Mouse (Mus musculus): Measurements from ENCODE around the gene Aldh18a1. TPM values are rescaled to one million over a fixed set of nuclear protein-coding genes. Genes with fewer than 3 reads are reported as not detected.
A peak's percentile ranks its signal among the peaks of the same experiment; 100 is the strongest.

Aldh18a1 gene
- polyA plus RNA-seq, 1 experiment from 2014 or later, result 58.3 TPM

DNA sequence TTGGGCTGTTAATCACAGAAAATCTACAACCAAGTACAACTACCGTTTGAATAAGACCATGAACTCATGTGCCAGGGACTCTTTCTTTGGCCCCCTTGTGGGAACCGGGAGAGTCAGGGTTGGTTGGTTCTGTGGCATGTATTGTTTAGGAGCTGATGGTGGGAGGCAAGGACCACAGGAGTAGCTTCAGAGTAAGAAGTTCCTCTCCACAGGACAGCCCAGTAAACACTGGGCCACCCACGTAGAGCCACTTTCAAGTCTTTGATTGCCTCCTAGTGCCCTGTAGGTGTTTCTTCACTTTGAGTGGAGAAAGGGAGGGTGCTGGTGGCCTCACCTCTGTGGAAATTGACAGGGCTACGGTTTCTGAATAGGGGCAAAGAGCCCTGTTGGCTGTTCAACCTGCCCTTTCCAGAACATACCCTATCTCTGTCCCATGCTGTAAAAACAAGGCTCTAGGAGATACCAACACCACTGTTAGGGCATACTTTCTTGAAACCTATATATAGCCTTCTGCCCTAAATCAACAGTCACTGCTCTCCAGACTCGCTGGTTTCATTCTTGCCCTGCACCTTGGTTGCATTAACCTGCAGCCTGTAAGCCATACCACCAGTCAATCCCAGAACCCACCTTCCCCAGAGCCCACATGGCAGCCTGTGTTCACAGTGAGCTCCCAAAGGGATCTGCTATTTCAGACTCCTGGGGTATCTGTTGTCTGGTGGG, 39.3 kb downstream of the Aldh18a1 start:
- peaks cover 34% of the 10 kb centered on the region for H3K36me3 ChIP-seq
- H3K4me2 ChIP-seq, result no peak overlapping the region
- ATAC-seq (replicated peaks; ENCODE audit: low FRiP score), result peak; percentile 88
- peak overlapping the region; percentile 34 for H3K27ac ChIP-seq
- 20% methylated on average over 5 of the region's 5 CpGs for WGBS
- no peak overlapping the region for H3K9ac ChIP-seq
- H3K4me3 ChIP-seq (replicated peaks), result no peak overlapping the region
- peaks cover 23% of the 10 kb centered on the region for H3K4me1 ChIP-seq
- H3K9me3 ChIP-seq (replicated peaks), result no peaks in the 10 kb centered on the region
- peaks cover 3% of the 10 kb centered on the region; the same call in 1 of the 2 replicates for H3K27me3 ChIP-seq

DNA sequence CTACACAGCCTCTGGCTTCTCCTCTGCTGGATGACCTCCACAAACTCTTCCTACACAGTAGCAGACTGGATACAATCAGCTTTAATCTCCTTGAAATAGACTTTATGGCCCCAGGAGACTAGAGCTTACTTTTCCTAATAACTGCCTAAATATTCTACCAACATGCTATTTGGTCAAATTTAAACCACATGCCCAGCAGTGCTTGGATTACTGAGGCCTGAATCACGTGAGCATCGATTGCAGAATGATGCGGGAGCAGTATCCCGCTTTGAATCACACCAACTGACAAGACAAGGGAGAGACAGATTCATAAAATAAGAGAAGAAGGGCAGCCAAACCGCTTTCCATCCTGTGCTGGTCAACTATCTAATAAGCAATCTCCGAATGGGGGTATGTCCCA, 39.9 kb downstream of the Aldh18a1 start:
- WGBS, result 75% methylated on average over 6 of the region's 6 CpGs
- Histone ChIP-seq H3K9me3 (replicated peaks) (no peaks in the 10 kb centered on the region), H3K4me3 (replicated peaks) (no peak overlapping the region), H3K4me2 (no peak overlapping the region), H3K27ac (peak overlapping the region; percentile 34; the same call in 1 of the 2 replicates), H3K9ac (no peak overlapping the region), H3K27me3 (peaks cover 3% of the 10 kb centered on the region; the same call in 1 of the 2 replicates), H3K4me1 (peaks cover 23% of the 10 kb centered on the region), H3K36me3 (peaks cover 29% of the 10 kb centered on the region)
- peak; percentile 2; the same call in 1 of the 2 replicates for ATAC-seq (replicated peaks; ENCODE audit: low FRiP score)

DNA sequence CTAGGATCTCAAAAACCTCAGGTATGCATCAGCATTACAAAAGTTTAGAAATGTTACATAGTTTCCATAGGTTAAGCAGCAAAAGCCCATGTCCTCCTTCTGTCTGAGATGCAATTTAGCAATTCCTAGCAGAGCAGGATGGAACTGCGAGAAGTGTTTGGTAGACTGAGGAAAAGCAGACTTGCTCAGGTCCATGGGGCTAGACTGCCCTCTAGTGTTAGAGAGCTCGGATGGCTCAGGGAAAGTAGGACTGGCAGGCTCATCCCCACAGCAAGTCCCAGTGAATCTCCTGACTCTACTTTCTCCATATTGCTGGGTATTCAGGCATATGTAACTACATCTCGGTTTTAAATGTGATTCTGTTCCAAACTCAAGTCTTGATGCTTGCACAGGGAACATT, 43.4 kb downstream of the Aldh18a1 start:
- 8% methylated on average over 3 of the region's 3 CpGs for WGBS
- Histone ChIP-seq H3K4me3 (replicated peaks) (no peak overlapping the region), H3K36me3 (no peaks in the 10 kb centered on the region), H3K4me1 (peaks cover 16% of the 10 kb centered on the region), H3K4me2 (no peak overlapping the region), H3K27me3 (peaks cover 3% of the 10 kb centered on the region; the same call in 1 of the 2 replicates), H3K9me3 (replicated peaks) (no peaks in the 10 kb centered on the region), H3K9ac (no peak overlapping the region), H3K27ac (no peak overlapping the region)
- ATAC-seq (replicated peaks; ENCODE audit: low FRiP score), result no peak

DNA sequence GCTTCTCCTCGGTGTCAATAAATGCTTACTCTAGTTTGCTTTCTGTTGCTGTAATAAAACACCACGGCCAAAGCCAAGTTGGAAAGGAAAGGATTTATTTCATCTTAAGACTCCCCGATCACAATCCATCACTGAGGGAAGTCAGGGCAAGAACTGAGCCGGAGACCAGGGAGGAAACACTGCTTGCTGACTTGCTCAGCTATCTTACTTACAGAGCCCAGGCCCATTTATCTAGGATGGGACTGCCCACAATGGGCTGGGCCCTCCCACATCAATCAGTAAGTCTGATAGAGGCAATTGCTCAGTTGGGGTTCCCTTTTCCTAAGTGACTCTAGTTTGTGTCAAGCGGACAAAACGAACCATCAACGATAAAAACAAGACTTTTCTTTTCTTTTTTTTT, 45.5 kb downstream of the Aldh18a1 start:
- Histone ChIP-seq H3K9ac (no peak overlapping the region), H3K4me2 (no peak overlapping the region), H3K27me3 (peaks cover 3% of the 10 kb centered on the region; the same call in 1 of the 2 replicates), H3K4me1 (no peaks in the 10 kb centered on the region), H3K9me3 (replicated peaks) (no peaks in the 10 kb centered on the region), H3K36me3 (no peaks in the 10 kb centered on the region), H3K4me3 (replicated peaks) (no peak overlapping the region), H3K27ac (no peak overlapping the region)
- WGBS, result 67% methylated on average over 7 of the region's 7 CpGs
- ATAC-seq (replicated peaks; ENCODE audit: low FRiP score), result no peak

DNA sequence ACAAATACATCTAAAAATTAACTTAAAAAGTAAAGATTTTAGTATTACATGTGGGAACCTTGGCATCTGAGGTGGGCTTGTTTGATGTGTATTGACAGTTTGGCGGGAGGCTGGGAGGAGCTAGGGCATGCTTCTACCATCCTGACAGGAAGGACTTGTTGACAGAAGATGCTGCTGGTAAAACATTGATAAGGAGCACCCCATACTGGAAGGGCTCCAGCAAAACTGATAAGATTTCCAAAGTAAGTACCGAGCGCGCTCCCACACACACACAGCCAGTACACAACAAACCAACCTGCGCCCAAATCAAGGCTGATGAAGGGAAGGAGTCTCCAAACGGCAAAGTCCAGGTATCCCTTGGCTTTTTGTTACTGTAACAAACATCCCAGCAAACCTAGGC, 51.7 kb downstream of the Aldh18a1 start:
- H3K27ac ChIP-seq, result no peak overlapping the region
- H3K9ac ChIP-seq, result no peak overlapping the region
- no peaks in the 10 kb centered on the region for H3K36me3 ChIP-seq
- H3K4me3 ChIP-seq (replicated peaks), result no peak overlapping the region
- ATAC-seq (replicated peaks; ENCODE audit: low FRiP score), result 0 out of 2 replicates have a peak, but pooled peaks have one; percentile 52
- WGBS, result 86% methylated on average over 6 of the region's 6 CpGs
- H3K4me1 ChIP-seq, result no peaks in the 10 kb centered on the region
- H3K9me3 ChIP-seq (replicated peaks), result no peaks in the 10 kb centered on the region
- H3K4me2 ChIP-seq, result no peak overlapping the region
- H3K27me3 ChIP-seq, result no peaks in the 10 kb centered on the region

DNA sequence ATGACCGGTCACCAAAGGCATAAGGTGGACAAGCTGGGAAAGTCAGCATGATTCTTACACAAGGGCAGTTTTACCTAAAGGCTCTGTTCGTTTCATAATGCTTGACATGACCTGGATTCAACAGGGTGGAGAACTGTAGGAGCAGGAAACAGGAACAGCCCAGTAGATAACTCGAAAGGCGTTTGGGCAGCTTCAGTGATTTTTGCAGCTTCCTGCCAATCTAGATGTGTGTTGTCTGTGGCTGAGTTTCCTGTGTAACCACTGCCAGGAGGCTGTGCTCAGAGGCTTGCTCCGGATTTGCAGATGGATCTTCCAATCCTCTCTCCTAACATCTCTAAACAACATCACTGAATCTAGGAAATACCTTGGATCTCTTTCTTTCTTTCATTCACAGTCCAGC, 55.7 kb downstream of the Aldh18a1 start:
- Histone ChIP-seq H3K4me2 (no peak overlapping the region), H3K27ac (no peak overlapping the region), H3K9me3 (replicated peaks) (no peaks in the 10 kb centered on the region), H3K9ac (no peak overlapping the region), H3K36me3 (no peaks in the 10 kb centered on the region), H3K4me3 (replicated peaks) (no peak overlapping the region), H3K27me3 (no peaks in the 10 kb centered on the region), H3K4me1 (no peaks in the 10 kb centered on the region)
- 78% methylated on average over 5 of the region's 5 CpGs for WGBS
- ATAC-seq (replicated peaks; ENCODE audit: low FRiP score), result no peak

DNA sequence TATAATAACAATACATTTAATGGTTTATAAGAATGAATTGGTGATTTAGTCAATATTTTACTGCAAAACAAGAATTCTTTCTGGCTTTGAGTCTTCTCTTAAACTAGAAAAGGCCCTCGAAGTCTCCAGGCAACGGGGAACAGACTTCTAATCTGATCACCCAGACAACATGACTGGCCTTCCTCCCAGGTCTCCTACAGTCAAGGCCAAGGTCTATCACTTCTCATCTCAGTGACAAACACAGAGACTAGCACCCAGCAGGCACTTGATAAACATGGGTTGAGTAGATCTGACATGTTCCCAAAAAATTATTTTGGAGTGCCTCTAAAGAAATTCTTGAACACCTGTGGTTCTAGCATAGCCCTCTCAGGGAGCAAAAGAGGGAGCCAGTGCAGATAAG, 57.9 kb downstream of the Aldh18a1 start:
- no peak overlapping the region for H3K27ac ChIP-seq
- H3K27me3 ChIP-seq, result no peaks in the 10 kb centered on the region
- no peak overlapping the region for H3K9ac ChIP-seq
- WGBS, result 89% methylated on average over 2 of the region's 2 CpGs
- no peaks in the 10 kb centered on the region for H3K9me3 ChIP-seq (replicated peaks)
- H3K4me1 ChIP-seq, result no peaks in the 10 kb centered on the region
- H3K4me2 ChIP-seq, result no peak overlapping the region
- no peaks in the 10 kb centered on the region for H3K36me3 ChIP-seq
- ATAC-seq (replicated peaks; ENCODE audit: low FRiP score), result no peak
- no peak overlapping the region for H3K4me3 ChIP-seq (replicated peaks)

DNA sequence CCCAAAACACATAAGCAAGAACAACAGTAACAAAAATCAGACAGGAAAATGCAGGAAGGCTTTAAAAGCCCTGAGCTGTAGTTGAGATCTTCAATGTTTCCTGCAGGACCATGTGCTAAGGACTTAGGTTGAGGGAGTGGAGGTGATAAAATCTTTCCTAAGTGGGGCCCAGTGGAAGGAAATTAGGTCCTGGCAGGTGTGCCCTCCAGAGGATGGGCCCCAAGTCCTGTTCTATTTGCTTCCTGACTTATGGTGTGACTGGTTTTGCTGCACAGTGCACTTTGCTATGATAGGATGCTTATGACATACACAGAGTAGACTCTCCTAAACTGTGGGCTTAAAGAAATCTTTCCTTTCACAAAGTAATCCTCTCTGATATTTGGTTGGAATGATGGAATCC, 60.0 kb downstream of the Aldh18a1 start:
- H3K27ac ChIP-seq, result no peak overlapping the region
- no peaks in the 10 kb centered on the region for H3K9me3 ChIP-seq (replicated peaks)
- no peaks in the 10 kb centered on the region for H3K27me3 ChIP-seq
- no peak overlapping the region for H3K4me2 ChIP-seq
- H3K4me1 ChIP-seq, result no peaks in the 10 kb centered on the region
- no peak overlapping the region for H3K9ac ChIP-seq
- ATAC-seq (replicated peaks; ENCODE audit: low FRiP score), result no peak
- no peak overlapping the region for H3K4me3 ChIP-seq (replicated peaks)
- H3K36me3 ChIP-seq, result no peaks in the 10 kb centered on the region

DNA sequence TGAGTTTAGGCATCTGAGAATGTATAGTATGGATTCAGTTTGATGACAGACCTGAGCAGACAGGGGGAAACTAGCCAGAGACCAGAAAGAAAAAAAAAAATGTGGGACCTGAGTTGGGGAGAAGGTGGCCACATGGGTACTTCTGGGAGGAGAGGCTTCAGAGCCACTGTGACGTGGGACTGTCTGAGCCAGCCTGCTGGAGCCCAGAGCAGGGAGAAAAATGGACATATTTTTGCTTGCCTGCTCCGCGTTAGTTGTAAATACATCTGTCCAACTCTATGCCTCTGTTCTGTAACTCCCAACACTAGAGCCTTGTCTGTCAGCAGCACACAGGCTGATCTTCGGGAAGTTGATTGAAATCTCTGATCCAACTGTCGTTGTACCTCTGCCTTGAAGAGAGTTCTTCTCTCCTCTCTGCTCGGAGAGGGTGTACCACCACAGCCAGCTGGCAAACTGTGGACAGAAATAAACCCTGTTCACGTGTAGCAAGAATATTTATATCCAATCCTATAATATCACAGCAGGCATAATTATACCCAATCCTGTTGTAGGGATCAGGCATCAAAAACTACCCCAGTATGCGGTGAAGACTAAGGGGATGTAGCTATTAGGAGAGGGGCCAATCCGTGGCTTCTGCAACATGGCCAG, 61.8 kb downstream of the Aldh18a1 start:
- Histone ChIP-seq H3K27me3 (no peaks in the 10 kb centered on the region), H3K4me3 (replicated peaks) (no peak overlapping the region), H3K4me1 (no peaks in the 10 kb centered on the region), H3K4me2 (no peak overlapping the region), H3K36me3 (no peaks in the 10 kb centered on the region), H3K9me3 (replicated peaks) (no peaks in the 10 kb centered on the region), H3K27ac (no peak overlapping the region), H3K9ac (no peak overlapping the region)
- WGBS, result 84% methylated on average over 9 of the region's 9 CpGs
- ATAC-seq (replicated peaks; ENCODE audit: low FRiP score), result no peak

DNA sequence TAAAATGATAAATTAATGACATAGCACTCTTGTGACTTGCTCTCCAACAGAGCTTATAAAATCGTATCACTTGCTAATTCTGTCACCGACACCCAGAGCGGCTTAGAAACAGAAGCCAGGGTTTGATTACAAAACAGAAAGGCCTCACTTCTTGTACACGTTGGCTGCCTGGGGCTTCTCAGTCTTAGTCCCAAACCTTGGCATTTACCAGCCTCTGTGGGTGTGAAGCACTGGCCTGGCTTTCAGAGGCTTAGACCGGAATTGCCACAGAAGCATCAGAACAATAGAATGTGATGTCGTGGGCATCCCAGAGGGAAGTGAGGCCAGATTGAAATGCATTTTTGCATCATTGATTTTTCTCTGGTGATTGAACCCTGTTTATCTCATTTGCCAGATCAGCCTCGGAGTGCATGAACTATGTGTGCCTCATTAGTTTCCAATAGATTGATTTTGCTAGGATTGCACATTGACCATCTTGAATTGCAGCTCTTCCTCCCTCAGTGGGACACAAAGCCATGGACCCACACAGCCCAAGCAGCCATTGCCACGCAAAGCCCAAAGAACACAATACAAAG, 64.7 kb downstream of the Aldh18a1 start:
- Histone ChIP-seq H3K4me3 (replicated peaks) (no peak overlapping the region), H3K9ac (no peak overlapping the region), H3K36me3 (no peaks in the 10 kb centered on the region), H3K27me3 (no peaks in the 10 kb centered on the region), H3K4me1 (no peaks in the 10 kb centered on the region), H3K9me3 (replicated peaks) (no peaks in the 10 kb centered on the region), H3K4me2 (no peak overlapping the region), H3K27ac (no peak overlapping the region)
- no peak for ATAC-seq (replicated peaks; ENCODE audit: low FRiP score)
- 78% methylated on average over 8 of the region's 8 CpGs for WGBS

DNA sequence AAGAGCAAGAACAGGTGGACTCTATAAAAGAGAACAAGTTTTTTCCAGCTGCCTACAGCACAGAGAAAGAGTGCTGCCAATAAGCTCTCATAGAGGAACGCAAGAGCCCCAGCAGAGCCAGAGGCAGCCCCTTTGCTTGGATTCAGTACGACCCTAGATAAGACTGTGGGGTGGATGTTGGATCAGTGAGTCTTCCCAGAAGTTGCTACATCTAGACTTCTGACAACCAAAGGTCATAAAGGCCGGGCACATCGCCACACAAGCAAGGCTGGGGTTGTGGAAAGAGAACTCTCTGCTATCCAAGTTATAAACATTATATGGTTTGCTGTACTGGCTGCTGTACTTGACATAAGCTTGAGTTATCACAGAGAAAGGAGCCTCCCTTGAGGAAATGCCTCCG, 67.9 kb downstream of the Aldh18a1 start:
- H3K4me3 ChIP-seq (replicated peaks), result no peak overlapping the region
- no peak for ATAC-seq (replicated peaks; ENCODE audit: low FRiP score)
- 83% methylated on average over 5 of the region's 5 CpGs for WGBS
- no peak overlapping the region for H3K27ac ChIP-seq
- H3K27me3 ChIP-seq, result no peaks in the 10 kb centered on the region
- no peaks in the 10 kb centered on the region for H3K36me3 ChIP-seq
- H3K9me3 ChIP-seq (replicated peaks), result no peaks in the 10 kb centered on the region
- H3K9ac ChIP-seq, result no peak overlapping the region
- H3K4me2 ChIP-seq, result no peak overlapping the region
- H3K4me1 ChIP-seq, result no peaks in the 10 kb centered on the region

DNA sequence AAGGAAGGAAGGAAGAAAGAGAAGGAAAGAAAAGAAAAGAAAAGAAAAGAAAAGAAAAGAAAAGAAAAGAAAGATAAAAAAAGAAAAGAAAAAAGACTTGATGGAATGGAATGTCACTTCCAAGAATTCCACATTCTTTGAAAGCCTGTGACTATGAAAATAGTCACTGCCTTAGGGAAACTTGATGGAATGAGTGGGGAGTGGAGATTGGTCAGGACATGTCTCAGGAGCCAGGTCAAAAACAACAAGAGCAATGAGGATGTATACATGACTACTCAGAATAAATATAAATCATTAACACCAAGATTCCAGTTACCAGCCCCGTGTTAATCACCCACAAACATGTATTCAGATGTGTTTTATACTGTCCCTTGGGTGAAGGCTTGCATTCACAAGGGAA, 69.6 kb downstream of the Aldh18a1 start:
- WGBS, result 34% methylated on average over 1 of the region's 1 CpGs
- Histone ChIP-seq H3K9me3 (replicated peaks) (no peaks in the 10 kb centered on the region), H3K4me2 (no peak overlapping the region)

More for the DNA sequence above, 69.6 kb downstream of the Aldh18a1 start:
- Histone ChIP-seq H3K27me3 (no peaks in the 10 kb centered on the region), H3K4me3 (replicated peaks) (no peak overlapping the region), H3K4me1 (no peaks in the 10 kb centered on the region), H3K27ac (no peak overlapping the region), H3K9ac (no peak overlapping the region), H3K36me3 (no peaks in the 10 kb centered on the region)
- ATAC-seq (replicated peaks; ENCODE audit: low FRiP score), result no peak
